Mouse (Mus musculus) liver, adult 2 months (tissue): ENCODE measurements around the gene Pum1.

Experiments used
- CTCF ChIP-seq: fragments of 200-500 bp; IDR thresholded peaks from 2 replicates; pipeline ENCODE4 v1.5.1; 2011; ENCODE audit warnings: low read depth, low read length, control low read depth
- POLR2A ChIP-seq: fragments of 200-500 bp; IDR thresholded peaks from 2 replicates; pipeline ENCODE4 v1.6.1; 2011; ENCODE audit warnings: low read length, control low read depth; ENCODE audit not compliant: insufficient read depth; ENCODE audit errors: extremely low read depth

- TF ChIP-seq CTCF (no peak), POLR2A (no peak)
Observed at GRCm38 (mm10) chr4:130706215-130707000, 43.3 kb downstream of the Pum1 start.
